Mouse (Mus musculus) liver, embryonic 14.5 days (tissue): ENCODE results near the gene Slc2a3. TPM values are rescaled to one million over a fixed set of nuclear protein-coding genes. Genes with fewer than 3 reads are reported as not detected.
A peak's percentile ranks its signal among the peaks of the same experiment; 100 is the strongest.
"Not testable (repeated sequence)": the region's sequence is repeated elsewhere in the genome, so short reads cannot be mapped to it uniquely, and the experiment has no call there.

Experiments used
- ATAC-seq: fragments of 200-750 bp; cut with Nextera tagmentation; 2 replicates; pipeline ENCODE4 v1.8.0; 2017; ENCODE audit warnings: moderate number of reproducible peaks, mild to moderate bottlenecking, moderate library complexity; ENCODE audit not compliant: insufficient read depth
- DNase-seq, 3 experiments: peaks; one replicate each; pipeline ENCODE4 v3.0.0-alpha.2; 2012 to 2013; ENCODE audit warnings: low read depth in 3 of 3, low spot score in 3 of 3
- H3K27ac ChIP-seq: fragments of 300-500 bp; sonication (generic); 2 replicates; pipeline ENCODE4 v1.5.1; 2014; ENCODE audit warnings: moderate library complexity, mild to moderate bottlenecking, control low read depth, inconsistent platforms
- H3K27me3 ChIP-seq: fragments of 300-500 bp; sonication (generic); 2 replicates; pipeline ENCODE4 v1.6.1; 2014; ENCODE audit warnings: mild to moderate bottlenecking, low read length, moderate library complexity; ENCODE audit not compliant: control insufficient read depth, insufficient read depth
- H3K36me3 ChIP-seq: fragments of 300-500 bp; sonication (generic); replicated peaks from 2 replicates; pipeline ENCODE4 v1.6.1; 2014; ENCODE audit warnings: low read depth; ENCODE audit not compliant: control insufficient read depth, insufficient read depth
- H3K4me1 ChIP-seq, 2 experiments: fragments of 200-500 bp in 1 of 2; fragments of 300-500 bp in 1 of 2; sonication (generic) in 1 of 2; replicated peaks; 2 replicates each; pipeline ENCODE4 v1.6.1; 2012 to 2014; ENCODE audit warnings: antibody characterized with exemption in 1 of 2, inconsistent platforms in 1 of 2, low read length in 1 of 2; ENCODE audit not compliant: control insufficient read depth in 2 of 2, insufficient read depth in 2 of 2
- H3K4me2 ChIP-seq: fragments of 300-500 bp; sonication (generic); 2 replicates; pipeline ENCODE4 v1.6.1; 2014; ENCODE audit warnings: low read depth, mild to moderate bottlenecking, control low read depth, moderate library complexity
- H3K4me3 ChIP-seq, 2 experiments: fragments of 200-500 bp in 1 of 2; fragments of 300-500 bp in 1 of 2; sonication (generic) in 1 of 2; 2 replicates each; pipeline ENCODE4 v1.5.1; 2012 to 2014; ENCODE audit warnings: low read depth in 2 of 2, low read length in 2 of 2, mild to moderate bottlenecking in 2 of 2, control low read depth in 1 of 2, inconsistent platforms in 1 of 2, moderate library complexity in 1 of 2; ENCODE audit not compliant: insufficient read depth in 1 of 2
- H3K9ac ChIP-seq: fragments of 300-500 bp; sonication (generic); replicated peaks from 2 replicates; pipeline ENCODE4 v1.6.1; 2014; ENCODE audit warnings: mild to moderate bottlenecking, control low read depth, moderate library complexity
- H3K9me3 ChIP-seq: fragments of 300-500 bp; sonication (generic); 2 replicates; pipeline ENCODE4 v1.6.1; 2016; ENCODE audit warnings: low read length, mixed read lengths; ENCODE audit not compliant: control insufficient read depth
- CTCF ChIP-seq: IDR thresholded peaks from 2 replicates; pipeline ENCODE4 v1.5.1; 2016; ENCODE audit warnings: antibody characterized with exemption, low read depth, control low read depth
- EP300 ChIP-seq: IDR thresholded peaks from 2 replicates; pipeline ENCODE4 v1.6.1; 2016; ENCODE audit warnings: antibody characterized with exemption, low read depth
- WGBS: fragments of 180-500 bp; shearing (Covaris S2); extraction: QIAGEN DNeasy Blood & Tissue Kit; methylation state at CpG from one replicate; pipeline ENCODE4 v1.1.7; 2014; ENCODE audit not compliant: insufficient replicate concordance; 5-methylcytosine and 5-hydroxymethylcytosine counted together
- polyA plus RNA-seq, 2 experiments: library from polyadenylated mRNA; depleted of rRNA in 1 of 2; stranded (reverse) in 1 of 2; unstranded in 1 of 2; fragments of >200 nt; fragmentation: Nextera tagmentation in 1 of 2; extraction: Ambion mirVana in 1 of 2; gene quantifications; 2 replicates each; pipeline versions ENCODE4 v1.2.1 to v1.2.3; 2012 to 2014

Gene Slc2a3
- polyA plus RNA-seq, 2 experiments: 9.6 to 13.9 TPM

DNA sequence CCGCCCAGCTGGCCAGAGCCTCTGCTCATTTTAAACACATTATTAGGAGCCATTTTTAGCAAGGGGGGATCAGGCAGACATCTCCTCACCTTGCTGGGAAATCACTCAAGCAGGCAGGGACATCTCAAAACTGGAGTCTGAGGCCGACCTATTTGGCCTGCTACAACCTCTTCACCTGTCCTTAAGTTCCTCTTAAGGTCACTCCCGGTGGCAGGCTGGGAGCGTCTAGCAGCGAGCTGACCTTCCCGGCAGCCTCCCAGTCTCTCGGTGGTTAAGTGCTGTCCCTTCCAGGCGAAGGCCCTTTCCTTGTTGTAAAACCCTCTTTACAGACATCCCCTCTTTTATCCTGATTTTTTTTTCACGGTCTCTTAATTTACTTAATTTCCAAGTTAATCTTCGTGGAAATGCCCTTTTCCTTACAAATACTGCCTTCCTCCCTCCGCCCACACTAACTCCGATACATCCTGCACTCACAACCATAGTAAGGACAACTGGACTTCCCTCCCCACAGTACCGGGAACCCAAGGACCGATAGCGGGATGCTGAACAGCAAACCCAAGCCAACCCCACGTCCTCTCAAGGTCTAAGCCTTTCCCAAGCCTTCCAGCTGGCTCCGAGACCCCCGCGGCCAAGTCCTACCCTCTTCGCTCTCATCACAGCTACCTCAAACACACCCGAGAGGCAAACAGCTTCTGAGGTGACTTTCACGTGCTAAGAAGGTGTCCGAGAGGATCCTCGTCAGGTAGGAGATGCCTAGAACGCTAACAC lies 59.8 kb downstream of the Slc2a3 start:
- DNase-seq (no peak), ATAC-seq (no peak)
- Histone ChIP-seq H3K9ac (peak overlapping the region; percentile 18; the same call in 1 of the 2 replicates), H3K4me1 (peaks cover 3 to 16% of the 10 kb centered on the region in 2 experiments; a peak in 3 of 4 replicates), H3K27ac (no peak overlapping the region), H3K4me2 (peak overlapping the region; percentile 65), H3K27me3 (peaks cover 15% of the 10 kb centered on the region), H3K36me3 (no peaks in the 10 kb centered on the region), H3K4me3 (peak overlapping the region; percentile 49 to 60), H3K9me3 (no peaks in the 10 kb centered on the region)
- TF ChIP-seq EP300 (no peak), CTCF (no peak)
- WGBS: 9% methylated on average over 25 of the region's 25 CpGs

DNA sequence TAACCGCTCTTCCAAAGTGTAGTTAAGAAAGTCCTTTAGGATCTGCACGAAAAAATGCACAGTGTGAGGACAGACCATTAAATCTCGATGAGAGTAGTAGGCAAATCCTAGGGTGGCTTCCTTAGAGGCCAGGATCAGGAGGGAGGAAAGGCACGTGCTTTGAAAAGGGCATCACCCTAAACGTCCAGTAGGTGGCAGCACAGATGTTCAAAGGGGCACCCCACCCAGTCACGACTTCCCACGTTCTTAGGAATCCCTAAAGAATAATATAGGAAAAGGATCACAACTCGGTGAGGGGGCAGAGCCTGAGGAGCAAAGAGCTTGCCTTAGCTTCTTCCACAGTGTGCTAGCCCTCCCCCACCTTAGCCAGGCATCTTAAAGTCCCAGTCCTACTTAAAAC lies 61.5 kb downstream of the Slc2a3 start:
- DNase-seq (peak in 1 of 3 experiments; percentile 52), ATAC-seq (peak; percentile 44; the same call in 1 of the 2 replicates)
- H3K4me3 ChIP-seq: 0 out of 4 replicates have a peak overlapping the region, but pooled peaks of 1 of the 2 experiments have one; percentile 2
- no peaks in the 10 kb centered on the region for H3K9me3 ChIP-seq
- H3K36me3 ChIP-seq: no peaks in the 10 kb centered on the region
- 13% methylated on average over 8 of the region's 8 CpGs for WGBS
- peaks cover 15% of the 10 kb centered on the region for H3K27me3 ChIP-seq
- H3K9ac ChIP-seq: no peak overlapping the region
- TF ChIP-seq CTCF: peak; percentile 92
- TF ChIP-seq EP300: no peak
- H3K4me1 ChIP-seq: peaks cover 3 to 16% of the 10 kb centered on the region in 2 experiments; a peak in 3 of 4 replicates
- H3K4me2 ChIP-seq: peak overlapping the region; percentile 26; the same call in 1 of the 2 replicates
- no peak overlapping the region for H3K27ac ChIP-seq

DNA sequence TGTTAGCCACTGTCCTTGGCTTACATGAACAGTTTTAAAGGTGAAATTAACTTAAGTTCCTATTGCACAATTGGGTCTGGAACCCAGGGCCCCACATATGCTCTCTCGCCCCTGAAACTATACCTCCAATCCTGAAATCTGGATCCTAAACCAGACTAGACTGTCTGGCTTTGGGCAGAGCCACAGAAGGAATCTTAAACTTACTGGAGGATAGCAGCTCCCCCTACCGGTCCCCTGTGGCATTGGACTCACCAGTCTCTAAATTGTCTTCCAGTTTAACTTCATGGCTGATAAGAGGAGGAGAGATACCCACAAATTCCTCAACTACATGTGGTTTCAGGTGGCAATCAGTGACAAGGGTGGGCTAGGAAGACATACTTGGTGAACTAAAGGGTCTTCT lies 81.5 kb downstream of the Slc2a3 start:
- no peak overlapping the region for H3K4me3 ChIP-seq
- H3K27ac ChIP-seq: no peak overlapping the region
- no peaks in the 10 kb centered on the region for H3K36me3 ChIP-seq
- DNase-seq (peak in 2 of 3 experiments; percentile 17 to 20), ATAC-seq (no peak)
- no peaks in the 10 kb centered on the region for H3K27me3 ChIP-seq
- TF ChIP-seq EP300: no peak
- peak; percentile 74 for TF ChIP-seq CTCF
- H3K4me1 ChIP-seq: no peaks in the 10 kb centered on the region
- no peak overlapping the region for H3K9ac ChIP-seq
- H3K9me3 ChIP-seq: no peaks in the 10 kb centered on the region
- H3K4me2 ChIP-seq: no peak overlapping the region
- WGBS: 13% methylated on average over 2 of the region's 2 CpGs

DNA sequence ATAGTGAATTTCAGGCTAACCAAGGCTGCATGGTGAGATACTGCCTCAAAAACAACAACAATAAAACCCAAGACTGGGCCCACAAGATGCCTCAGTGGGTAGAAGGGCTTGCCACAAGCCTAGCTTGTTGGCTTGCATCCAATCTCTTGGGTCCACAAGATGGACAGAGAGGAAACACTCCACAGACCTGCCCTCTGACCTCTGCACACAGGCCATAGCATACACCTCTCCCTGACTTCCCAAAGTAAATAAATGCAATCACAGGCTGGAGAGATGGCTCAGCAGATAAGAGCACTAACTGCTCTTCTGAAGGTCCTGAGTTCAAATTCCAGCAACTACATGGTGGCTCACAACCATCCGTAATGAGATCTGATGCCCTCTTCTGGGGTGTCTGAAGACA lies 83.2 kb downstream of the Slc2a3 start:
- not testable (repeated sequence) for H3K4me2 ChIP-seq, H3K27me3 ChIP-seq, H3K9me3 ChIP-seq, H3K9ac ChIP-seq, H3K27ac ChIP-seq, H3K36me3 ChIP-seq, H3K4me1 ChIP-seq, H3K4me3 ChIP-seq
- 64% methylated on average over 1 of the region's 1 CpGs for WGBS
- DNase-seq (peak in 1 of 3 experiments; percentile 9), ATAC-seq (peak; percentile 53)

GRCm38 (mm10) chr6:122715886-122716285 lies 85.6 kb downstream of the Slc2a3 start:
- H3K4me2 ChIP-seq: no peak overlapping the region
- H3K27me3 ChIP-seq: no peaks in the 10 kb centered on the region
- no peaks in the 10 kb centered on the region for H3K9me3 ChIP-seq
- no peak for ATAC-seq
- H3K9ac ChIP-seq: no peak overlapping the region
- H3K4me1 ChIP-seq: no peaks in the 10 kb centered on the region
- WGBS: 20% methylated on average over 4 of the region's 4 CpGs
- no peak overlapping the region for H3K4me3 ChIP-seq
- TF ChIP-seq CTCF: no peak
- no peak for TF ChIP-seq EP300
- no peak overlapping the region for H3K27ac ChIP-seq
- no peak for DNase-seq
- no peaks in the 10 kb centered on the region for H3K36me3 ChIP-seq
